In the genomic region with DNA sequence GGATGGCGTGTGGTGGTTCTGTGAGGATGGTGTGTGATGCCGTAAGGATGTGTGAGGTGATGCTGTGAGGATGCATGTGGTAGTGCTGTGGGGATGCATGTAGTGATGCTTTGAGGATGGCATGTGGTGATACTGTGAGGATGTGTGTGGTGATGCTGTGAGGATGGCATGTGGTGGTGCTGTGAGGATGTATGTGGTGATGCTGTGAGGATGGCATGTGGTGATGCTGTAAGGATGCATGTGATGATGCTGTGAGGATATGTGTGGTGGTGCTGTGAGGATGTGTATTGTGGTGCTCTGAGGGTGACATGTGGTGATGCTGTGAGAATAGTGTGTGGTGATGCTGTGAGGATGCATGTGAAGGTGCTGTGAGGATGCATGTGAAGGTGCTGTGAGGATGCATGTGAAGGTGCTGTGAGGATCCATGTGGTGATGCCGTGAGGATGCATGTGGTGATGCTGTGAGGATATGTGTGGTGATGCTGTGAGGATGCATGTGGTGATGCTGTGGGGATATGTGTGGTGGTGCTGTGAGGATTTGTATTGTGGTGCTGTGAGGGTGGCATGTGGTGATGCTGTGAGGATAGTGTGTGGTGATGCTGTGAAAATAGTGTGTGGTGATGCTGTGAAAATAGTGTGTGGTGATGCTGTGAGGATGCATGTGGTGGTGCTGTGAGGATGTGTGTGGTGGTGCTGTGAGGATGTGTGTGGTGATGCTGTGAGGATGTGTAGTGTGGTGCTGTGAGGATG, we compare ENCODE assay signal across 29 mouse cellular contexts. TPM values are rescaled to one million over a fixed set of nuclear protein-coding genes. Genes with fewer than 3 reads are reported as not detected.
DNase-seq lines count a peak whose midpoint lies in the region; ATAC-seq and TF ChIP-seq lines count a peak whose summit lies in the region.
"Had no signal": no experiment of that assay in that cellular context is flagged by ENCODE, and none has a peak within 500 bp of the region (broad histone marks: within the 10 kb centered on the region; RNA-seq: fewer than 3 reads in every experiment).

No protein-coding gene starts in this region.

- TF ChIP-seq CTCF in G1E (IDR thresholded peaks at IDR 0.05; ENCODE audit: low read depth, low read length), result no peak

- DNase-seq in hindbrain, embryonic 10.5 days (ENCODE audit: low spot score), result no peak
- DNase-seq in CD4-positive helper T cell, adult 2 months (ENCODE audit: low read depth, low spot score), result peak; percentile 68
- DNase-seq in G1E (ENCODE audit: low spot score), result no peak
- no peak for DNase-seq in cerebellum, postnatal 14 days
- no peak for DNase-seq in adrenal gland, postnatal 25 days
- DNase-seq in ovary, postnatal 14 days (ENCODE audit: low spot score), result no peak
- DNase-seq: cerebellum, adult 2 months; cerebellum, postnatal 25 days; forebrain, postnatal 0 days; gastrocnemius, postnatal 14 days; kidney, adult 11 months; kidney, postnatal 14 days; layer of hippocampus, adult 9-11 months; retina, postnatal 1 day; right cerebral cortex, postnatal 14 days; thymus, postnatal 14 days had no signal

- H3K9me3 ChIP-seq in hindbrain, embryonic 16.5 days (ENCODE audit: control insufficient read depth, low read length), result no peaks in the 10 kb centered on the region
- no peaks in the 10 kb centered on the region for H3K9me3 ChIP-seq in hindbrain, embryonic 10.5 days
- H3K9me3 ChIP-seq in G1E (replicated peaks), result no peaks in the 10 kb centered on the region
- H3K9me3 ChIP-seq: embryonic facial prominence, embryonic 10.5 days; embryonic facial prominence, embryonic 15.5 days; forebrain, embryonic 12.5 days; limb, embryonic 13.5 days; lung, embryonic 15.5 days; midbrain, embryonic 15.5 days; stomach, embryonic 15.5 days had no signal

- H3K27me3 ChIP-seq in hindbrain, embryonic 16.5 days (replicated peaks; ENCODE audit: control insufficient read depth, insufficient read depth, low read length), result no peaks in the 10 kb centered on the region
- H3K27me3 ChIP-seq in hindbrain, embryonic 10.5 days (ENCODE audit: insufficient read depth, poor library complexity, severe bottlenecking), result no peaks in the 10 kb centered on the region
- no peaks in the 10 kb centered on the region for H3K27me3 ChIP-seq in G1E (ENCODE audit: insufficient read depth, low read length)
- H3K27me3 ChIP-seq: embryonic facial prominence, embryonic 15.5 days; forebrain, embryonic 12.5 days; limb, embryonic 13.5 days; lung, embryonic 15.5 days; midbrain, embryonic 15.5 days; Patski; stomach, embryonic 15.5 days had no signal

- H3K27ac ChIP-seq in hindbrain, embryonic 16.5 days (ENCODE audit: low read depth, low read length), result no peak overlapping the region
- H3K27ac ChIP-seq in hindbrain, embryonic 10.5 days, result no peak overlapping the region
- H3K27ac ChIP-seq: embryonic facial prominence, embryonic 10.5 days; embryonic facial prominence, embryonic 15.5 days; forebrain, embryonic 12.5 days; limb, embryonic 13.5 days; lung, embryonic 15.5 days; midbrain, embryonic 15.5 days; stomach, embryonic 15.5 days had no signal

- peak; percentile 24; the same call in 1 of the 2 replicates for ATAC-seq in hindbrain, embryonic 16.5 days
- no peak for ATAC-seq in G1E (ENCODE audit: extremely low read depth, insufficient number of reproducible peaks, low FRiP score, poor library complexity, severe bottlenecking)
- ATAC-seq in inflammation-experienced regulatory T-cells, adult 6 months, result peak; percentile 46
- ATAC-seq: forebrain, postnatal 0 days; midbrain, embryonic 15.5 days; Patski had no signal

- H3K4me2 ChIP-seq in hindbrain, embryonic 16.5 days (ENCODE audit: low read length), result no peak overlapping the region
- H3K4me2 ChIP-seq: embryonic facial prominence, embryonic 15.5 days; forebrain, embryonic 12.5 days; heart, embryonic 11.5 days; limb, embryonic 13.5 days; liver, embryonic 11.5 days; lung, embryonic 15.5 days; midbrain, embryonic 15.5 days; stomach, embryonic 15.5 days had no signal

- H3K36me3 ChIP-seq in hindbrain, embryonic 16.5 days (ENCODE audit: control insufficient read depth, insufficient read depth, low read length), result peaks cover 8% of the 10 kb centered on the region
- H3K36me3 ChIP-seq in hindbrain, embryonic 10.5 days, result peaks cover 45% of the 10 kb centered on the region
- peaks cover 43% of the 10 kb centered on the region for H3K36me3 ChIP-seq in G1E (replicated peaks)
- H3K36me3 ChIP-seq: stomach, embryonic 15.5 days had no signal

- no peak overlapping the region for H3K4me3 ChIP-seq in hindbrain, embryonic 16.5 days (ENCODE audit: low read length)
- no peak overlapping the region for H3K4me3 ChIP-seq in hindbrain, embryonic 10.5 days
- H3K4me3 ChIP-seq in G1E (ENCODE audit: low read depth, low read length), result peak overlapping the region; percentile 6; the same call in 1 of the 2 replicates
- H3K4me3 ChIP-seq: embryonic facial prominence, embryonic 10.5 days; embryonic facial prominence, embryonic 15.5 days; forebrain, embryonic 12.5 days; limb, embryonic 13.5 days; lung, embryonic 15.5 days; midbrain, embryonic 15.5 days; stomach, embryonic 15.5 days had no signal

- no peaks in the 10 kb centered on the region for H3K4me1 ChIP-seq in hindbrain, embryonic 16.5 days (ENCODE audit: control insufficient read depth, insufficient read depth, low read depth, low read length)
- H3K4me1 ChIP-seq in hindbrain, embryonic 10.5 days (replicated peaks), result 0 out of 2 replicates have a peak, but pooled peaks cover 3% of the 10 kb centered on the region
- H3K4me1 ChIP-seq in G1E (ENCODE audit: insufficient read depth, low read depth, low read length), result peaks cover 16% of the 10 kb centered on the region
- H3K4me1 ChIP-seq: embryonic facial prominence, embryonic 15.5 days; forebrain, embryonic 12.5 days; limb, embryonic 13.5 days; midbrain, embryonic 15.5 days; stomach, embryonic 15.5 days had no signal

- WGBS in hindbrain, embryonic 16.5 days, result 84% methylated on average over 3 of the region's 3 CpGs
- 89% methylated on average over 3 of the region's 3 CpGs for WGBS in hindbrain, embryonic 10.5 days

- H3K9ac ChIP-seq in hindbrain, embryonic 16.5 days (ENCODE audit: low read depth, low read length), result no peak overlapping the region
- H3K9ac ChIP-seq: embryonic facial prominence, embryonic 15.5 days; forebrain, embryonic 12.5 days; forebrain, postnatal 0 days; limb, embryonic 13.5 days; lung, embryonic 15.5 days; midbrain, embryonic 15.5 days; stomach, embryonic 15.5 days had no signal

RNA-seq across cellular contexts. Expression of gene Stx6, which starts 14.6 kb away (rescaled TPM):
- polyA plus RNA-seq in hindbrain, embryonic 16.5 days (2015; fragmentation: Nextera tagmentation; extraction: Ambion mirVana), result 82.9 and 93.7 TPM in 2 replicates
- 84.4 and 101 TPM in 2 replicates for polyA plus RNA-seq in hindbrain, embryonic 10.5 days (2016; fragmentation: Nextera tagmentation; extraction: Ambion mirVana)
- total RNA-seq in G1E (2014; fragmentation: Nextera tagmentation) (27.5 and 46.3 TPM in 2 replicates), G1E (2017) (36.0 and 60.5 TPM in 2 replicates)
- polyA plus RNA-seq in G1E (2012), result 117 and 160 TPM in 2 replicates
- polyA plus RNA-seq in inflammation-experienced regulatory T-cells, adult 6 months (2017; shearing (Covaris generic)), result 10 to 100 TPM; 50.2 to 72.7 (median 54.4) TPM
- 38.3 and 57.5 TPM in 2 replicates for total RNA-seq in adrenal gland, postnatal 25 days (2021)

RNA-seq across cellular contexts. Expression of gene Mr1, which starts 26.5 kb away (rescaled TPM):
- 2.1 and 2.5 TPM in 2 replicates for polyA plus RNA-seq in hindbrain, embryonic 16.5 days (2015; fragmentation: Nextera tagmentation; extraction: Ambion mirVana)
- 0.55 and 1.1 TPM in 2 replicates for polyA plus RNA-seq in hindbrain, embryonic 10.5 days (2016; fragmentation: Nextera tagmentation; extraction: Ambion mirVana)
- total RNA-seq in G1E (2014; fragmentation: Nextera tagmentation) (3.6 and 4.3 TPM in 2 replicates), G1E (2017) (2.3 and 3.0 TPM in 2 replicates)
- 0.02 and 0.09 TPM in 2 replicates for polyA plus RNA-seq in G1E (2012)
- polyA plus RNA-seq in inflammation-experienced regulatory T-cells, adult 6 months (2017; shearing (Covaris generic)), result 10 to 100 TPM; 14.3 to 23.5 (median 22.1) TPM
- total RNA-seq in adrenal gland, postnatal 25 days (2021), result 18.1 and 31.4 TPM in 2 replicates
- total RNA-seq: ES-E14 had no signal
